Mouse (Mus musculus) neutrophil, adult 5-6 weeks (primary cell): ENCODE results near the gene Rrp7a. TPM values are rescaled to one million over a fixed set of nuclear protein-coding genes. Genes with fewer than 3 reads are reported as not detected.
A peak's percentile ranks its signal among the peaks of the same experiment; 100 is the strongest.

Source experiments
- ATAC-seq: fragments of 151-379, 151-347 bp; 2 replicates; pipeline ENCODE4 v1.8.0; 2017; ENCODE audit warnings: mild to moderate bottlenecking, moderate TSS enrichment; ENCODE audit not compliant: insufficient number of reproducible peaks, poor library complexity, low FRiP score, severe bottlenecking; ENCODE audit errors: extremely low read depth
- total RNA-seq: library from RNA; stranded (forward); fragments of 200-1000 nt; gene quantifications from 2 replicates; pipeline ENCODE4 v1.2.3, GENCODE M21; 2017

Gene Rrp7a
- total RNA-seq = 41.4 and 43.3 TPM in 2 replicates

DNA sequence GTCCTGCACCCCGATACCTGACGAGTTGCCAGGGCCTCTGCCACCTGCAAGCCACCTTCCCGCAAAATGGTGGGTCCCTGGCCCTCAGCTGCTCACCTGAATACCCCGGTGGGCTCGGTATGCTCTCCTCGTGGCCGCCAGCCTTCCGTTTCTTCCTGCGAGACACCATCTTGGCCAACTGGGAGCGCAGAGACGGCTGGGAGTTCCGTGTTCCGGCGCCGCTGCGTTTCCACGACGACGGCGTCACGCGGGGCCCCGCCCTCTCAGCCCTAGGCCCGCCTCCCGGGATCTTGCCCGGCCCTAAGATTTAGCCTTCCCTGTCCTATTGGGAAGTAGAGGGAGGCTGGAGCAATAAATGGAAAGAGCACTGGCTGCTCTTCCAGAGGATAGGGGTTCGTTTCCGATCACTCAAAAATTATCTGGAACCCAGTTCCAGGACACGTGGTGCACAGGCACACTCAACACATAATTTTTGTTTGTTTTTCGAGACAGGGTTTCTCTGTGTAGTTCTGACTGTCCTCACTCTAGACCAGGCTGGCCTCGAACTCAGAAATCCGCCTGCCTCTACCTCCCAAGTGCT, at the start of gene Rrp7a:
Gene Rrp7a, minus strand, starts transcription at position 236 of the 580 bp plus-strand sequence.
- ATAC-seq = peak; percentile 55; the same call in 1 of the 2 replicates

DNA sequence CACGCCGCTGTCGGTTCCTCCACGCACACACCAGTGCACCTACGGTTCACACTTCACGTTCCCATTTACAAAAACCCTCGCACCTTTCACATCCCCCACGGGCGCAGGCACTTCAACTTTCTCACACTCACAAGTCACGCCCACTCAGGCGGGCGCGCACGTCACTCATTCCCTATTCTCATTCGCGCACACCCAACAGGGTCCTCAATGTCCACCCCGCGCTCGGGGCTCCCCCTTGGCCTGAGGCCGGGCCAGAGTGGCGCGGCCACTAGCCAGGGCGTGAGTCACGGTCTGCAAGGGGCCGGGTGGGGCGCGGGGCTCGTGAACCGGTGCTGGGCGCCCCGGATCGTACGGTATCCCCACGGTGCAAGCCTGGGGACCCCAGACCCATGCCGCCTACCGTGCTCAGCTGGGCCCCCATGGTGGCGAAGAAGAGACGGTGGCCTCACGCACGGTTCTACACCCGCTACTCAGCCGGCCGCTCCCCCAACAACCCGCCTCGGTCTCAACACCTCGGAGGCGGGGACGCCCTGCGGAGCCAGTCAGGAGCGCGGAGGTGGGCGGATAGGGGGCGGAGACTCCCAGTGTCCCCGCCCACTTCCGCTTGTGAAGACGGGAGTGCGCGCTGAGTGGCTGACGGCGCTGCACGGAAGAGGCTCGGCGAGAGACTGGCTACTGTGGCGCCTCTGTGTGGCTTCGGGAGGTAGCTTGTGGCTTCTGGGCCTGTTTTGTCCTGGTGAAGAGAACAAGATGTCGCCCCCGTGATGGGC, 49.3 kb upstream of the Rrp7a start:
- peak; percentile 89 for ATAC-seq

DNA sequence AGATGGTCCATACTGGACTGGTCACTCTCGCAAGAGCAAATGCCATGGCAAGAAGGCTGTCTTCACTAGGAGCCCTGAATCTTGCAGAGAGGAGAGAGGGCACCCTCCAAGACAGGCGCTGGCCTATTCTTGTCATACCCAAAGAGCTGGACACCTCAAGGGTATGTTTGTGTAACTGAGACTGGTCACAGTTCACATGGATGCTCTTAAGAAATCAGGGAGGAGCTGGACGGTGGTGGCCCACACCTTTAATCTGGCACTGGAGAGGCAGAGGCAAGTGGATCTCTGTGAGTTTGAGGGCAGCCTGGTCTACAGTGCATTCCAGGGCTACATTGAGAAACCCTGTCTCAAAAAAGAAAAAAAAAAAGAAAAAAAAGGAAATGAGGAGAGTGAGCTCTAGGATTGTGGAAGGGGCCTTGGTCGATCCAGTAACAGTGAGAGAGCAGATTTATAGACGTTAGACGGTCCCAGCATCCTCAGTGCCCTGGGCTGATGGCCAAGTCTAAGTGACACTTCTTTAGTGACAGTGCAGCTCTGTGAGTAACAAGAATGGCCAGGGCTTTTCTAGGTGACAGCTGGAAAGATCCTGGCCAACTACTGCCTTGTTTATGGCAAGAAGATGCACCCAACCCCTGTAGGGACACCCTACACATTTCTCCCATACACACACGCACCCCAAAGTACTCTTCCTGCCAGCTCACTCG, 48.5 kb upstream of the Rrp7a start:
- no peak for ATAC-seq

DNA sequence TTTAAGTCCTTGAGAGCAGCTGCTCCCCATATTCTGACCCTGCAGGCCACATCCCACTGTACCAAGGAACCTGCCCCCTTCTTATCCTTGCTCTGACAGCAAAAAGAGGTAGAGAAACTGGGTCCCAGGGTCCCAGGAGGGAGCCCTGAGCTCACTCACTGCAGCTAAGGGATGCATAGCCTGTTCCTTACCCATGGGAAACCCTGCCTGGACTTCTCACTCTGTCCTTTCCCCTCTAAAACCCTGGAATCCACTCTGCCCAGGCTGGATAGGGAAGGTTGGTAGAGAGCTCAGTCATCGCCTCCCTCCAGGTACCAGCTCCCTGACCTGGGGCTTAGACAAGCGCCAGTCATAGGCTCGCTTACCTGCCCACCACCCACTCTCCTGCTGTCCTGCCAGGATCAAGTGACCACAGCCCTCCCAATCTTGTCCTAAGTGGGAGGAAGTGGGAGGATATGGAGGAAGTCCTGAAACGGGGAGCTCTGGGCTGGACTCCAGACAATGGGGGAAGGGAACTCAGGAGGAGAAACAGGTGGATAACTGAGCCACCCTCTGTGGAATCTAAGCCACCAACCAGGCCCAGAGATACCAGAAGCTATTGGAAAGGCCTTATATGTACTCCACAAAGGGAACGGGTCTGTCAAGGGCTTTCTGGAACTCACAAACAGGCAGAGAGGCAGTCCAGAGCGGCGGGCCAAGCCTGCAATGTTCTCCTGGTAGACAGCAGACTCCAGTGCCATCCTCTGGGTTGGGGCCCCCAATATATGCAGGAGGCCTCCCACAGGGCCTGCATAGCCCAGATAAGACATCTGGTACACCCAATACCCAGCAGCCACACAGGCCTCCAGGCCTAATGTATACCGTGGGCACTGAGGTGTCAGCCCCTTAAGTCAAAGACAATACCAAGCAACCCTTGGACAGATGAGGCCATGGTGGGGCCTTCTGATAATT, 47.4 kb upstream of the Rrp7a start:
- no peak for ATAC-seq

DNA sequence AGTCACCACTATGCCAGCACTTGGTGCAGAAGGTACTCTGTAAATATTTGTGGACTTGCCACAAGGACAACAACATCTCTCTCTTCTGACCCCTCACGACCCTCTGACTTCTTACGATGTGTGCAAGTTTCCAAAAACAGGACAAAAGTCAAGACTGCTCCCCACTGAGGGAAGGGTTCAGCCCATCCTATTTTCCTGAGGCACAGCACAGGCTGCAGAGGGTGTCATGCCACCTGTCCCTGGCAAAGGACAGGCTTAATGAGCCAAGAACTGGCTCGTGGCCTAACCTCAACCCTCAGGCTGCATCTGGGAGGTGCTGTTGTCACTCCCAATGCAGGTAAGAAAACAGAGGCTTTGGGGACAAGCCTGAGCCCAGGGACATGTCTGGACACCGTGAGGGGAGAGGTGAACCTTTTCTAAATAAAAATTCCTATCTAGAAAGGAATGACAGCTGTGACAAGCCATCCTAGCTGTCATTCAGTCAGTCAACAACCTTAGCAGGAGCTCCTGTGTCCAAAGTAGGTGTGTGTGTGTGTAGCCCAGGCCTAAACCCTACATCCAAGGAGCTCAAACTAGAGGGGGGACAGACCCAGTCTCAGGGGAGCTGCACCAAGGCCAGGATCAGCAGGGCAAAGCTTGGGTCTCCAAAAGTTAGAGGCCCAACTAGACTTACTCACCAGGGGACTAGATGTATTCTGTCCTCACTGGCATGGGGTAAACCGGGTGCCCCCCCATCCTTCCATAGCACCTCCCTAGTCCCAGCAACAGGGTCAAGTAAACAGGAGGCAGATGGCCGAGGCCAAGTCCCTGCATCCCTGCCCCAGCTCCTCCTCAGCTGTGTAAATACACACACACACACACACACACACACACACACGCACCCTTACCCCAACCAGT, 46.5 kb upstream of the Rrp7a start:
- ATAC-seq = no peak

DNA sequence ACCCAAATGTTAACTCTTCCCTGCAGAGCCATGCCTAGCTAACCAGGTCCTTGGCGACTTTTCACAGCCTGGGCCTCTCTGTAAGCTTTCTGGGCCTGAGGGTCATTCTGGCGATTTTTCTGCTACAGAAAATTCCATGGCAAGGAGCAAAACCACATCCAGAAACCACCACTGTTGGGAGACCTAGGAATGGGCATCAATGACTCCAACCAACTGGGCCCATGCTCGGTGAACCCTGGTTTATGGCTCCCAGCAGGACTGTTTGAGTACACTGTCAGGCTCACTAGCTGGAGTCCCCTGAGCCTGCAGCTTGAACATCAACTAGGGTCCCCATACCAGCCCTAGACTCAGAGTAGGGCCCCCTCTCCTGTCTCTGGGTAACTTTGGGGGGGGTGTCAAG, 45.7 kb upstream of the Rrp7a start:
- ATAC-seq = no peak

DNA sequence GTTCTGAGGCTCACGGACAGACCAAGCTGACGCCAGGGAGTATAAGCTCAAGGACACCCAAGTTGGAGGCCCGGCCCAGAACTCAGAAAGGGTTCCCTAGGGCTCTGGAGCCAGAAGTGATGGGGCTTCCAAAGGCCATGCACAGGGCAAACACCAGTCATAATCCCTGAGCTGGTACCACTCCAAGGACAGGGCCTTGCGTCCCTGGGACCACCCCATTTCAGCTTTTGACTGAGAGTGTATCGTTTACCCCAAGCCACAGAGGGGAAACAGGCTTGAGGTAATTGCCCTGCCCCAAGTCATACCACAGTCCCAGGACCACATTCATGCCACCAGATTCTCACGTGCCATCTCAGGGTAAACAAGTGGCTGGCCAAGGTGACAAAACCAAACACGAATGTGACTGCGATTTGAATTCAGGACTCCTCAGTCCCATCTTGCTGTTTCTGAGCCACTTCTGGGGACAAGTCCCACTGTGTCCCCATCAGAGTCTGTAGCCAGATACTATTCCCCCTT, 45.0 kb upstream of the Rrp7a start:
- ATAC-seq = no peak

DNA sequence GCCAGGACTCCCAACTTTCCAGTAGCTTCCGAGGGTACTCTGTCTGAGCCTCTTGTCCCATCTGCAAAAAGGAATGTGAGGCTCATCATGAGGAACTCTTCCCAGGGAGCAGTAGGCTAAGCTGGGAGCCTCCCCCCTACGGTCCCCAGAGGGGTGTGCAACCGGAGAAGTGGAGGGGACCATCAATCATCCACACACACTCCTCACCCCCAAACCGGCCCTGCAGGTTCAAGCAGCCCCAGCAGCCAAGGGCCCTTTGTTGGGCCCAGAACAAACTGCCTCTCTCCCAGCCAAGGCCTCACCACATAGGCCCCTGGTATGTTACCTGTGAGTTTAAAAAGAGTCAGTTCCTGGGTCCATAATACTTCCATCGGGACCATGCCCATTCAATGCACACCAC, 44.5 kb upstream of the Rrp7a start:
- ATAC-seq = no peak

DNA sequence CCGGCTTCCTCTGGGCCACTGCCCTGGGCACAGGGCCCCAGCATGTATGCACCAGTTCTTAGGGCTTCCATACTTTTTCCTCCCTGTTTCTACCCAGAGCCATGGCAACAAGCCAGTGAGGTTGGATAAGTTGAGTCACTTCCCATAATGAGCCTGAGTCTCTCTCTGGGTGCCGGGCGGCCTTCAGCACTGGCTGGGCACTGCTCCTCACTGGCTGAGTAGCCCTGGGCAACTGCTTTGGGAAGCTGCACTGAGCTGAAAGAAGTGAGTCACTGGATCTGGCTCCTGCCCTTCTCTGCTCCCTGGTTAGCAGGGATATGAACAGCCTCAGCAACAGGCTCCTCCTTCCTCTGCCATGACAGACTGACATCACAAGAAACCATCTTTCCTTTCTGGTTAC, 44.0 kb upstream of the Rrp7a start:
- no peak for ATAC-seq

DNA sequence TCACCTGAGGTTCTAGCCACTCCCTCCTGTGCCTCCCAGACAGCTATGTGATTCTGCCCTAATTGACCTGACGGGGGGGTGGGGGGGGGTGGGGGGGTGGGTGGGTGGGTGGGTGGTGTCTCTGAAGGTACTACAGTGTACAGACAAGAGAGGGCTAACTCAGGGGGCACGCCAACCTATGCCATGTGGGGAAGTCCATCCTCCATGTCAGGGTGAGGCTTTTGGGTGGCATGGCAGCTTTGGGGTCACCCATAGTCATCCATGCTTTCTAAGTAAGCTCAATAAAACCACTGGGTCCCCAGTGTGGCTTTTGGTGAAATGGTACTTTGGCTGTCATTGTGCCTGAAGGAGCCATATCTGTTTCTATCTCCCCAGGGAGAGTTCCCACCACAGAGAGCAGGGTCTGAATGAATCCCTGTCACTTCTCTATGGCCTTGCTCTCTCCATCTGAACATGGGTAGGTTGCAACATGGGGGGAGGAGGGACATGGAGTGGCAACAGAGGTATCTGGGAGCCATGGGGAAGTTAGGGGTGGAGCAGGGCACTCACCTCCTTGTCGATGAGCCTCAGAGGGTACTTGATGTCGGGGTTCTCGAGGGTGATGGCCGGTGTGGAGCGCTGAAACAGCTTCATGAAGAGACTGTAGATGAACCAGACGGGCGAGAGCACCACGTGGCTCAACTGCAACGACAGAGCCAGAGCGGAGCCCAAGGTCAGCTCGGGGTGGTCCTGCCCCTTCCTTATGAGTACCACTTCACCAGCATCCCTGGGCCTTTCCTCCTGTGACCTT, 43.1 kb upstream of the Rrp7a start:
- no peak for ATAC-seq

DNA sequence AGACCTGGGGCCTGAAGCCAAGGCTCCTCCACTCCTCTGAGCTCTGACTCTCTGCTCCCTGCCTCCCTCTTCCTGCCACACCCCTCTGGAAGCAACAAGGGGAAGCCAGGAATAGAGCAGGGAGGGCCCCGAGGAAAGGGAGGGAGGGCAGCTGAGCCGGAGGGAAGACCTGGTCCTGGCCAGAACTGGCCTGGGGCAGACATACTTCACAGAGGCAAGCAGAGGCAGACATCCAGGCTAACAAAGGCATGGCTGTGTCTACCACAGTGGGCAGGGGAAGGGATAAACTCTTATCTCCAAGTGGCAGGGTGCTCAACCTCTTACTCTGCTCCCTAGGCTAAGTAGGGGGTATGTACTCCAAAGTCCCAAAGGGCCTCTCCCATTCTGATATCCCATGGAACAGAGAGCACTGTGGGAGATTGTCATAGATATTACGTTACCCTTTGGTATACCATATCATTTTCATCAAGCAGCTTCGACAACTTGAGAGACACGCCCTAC, 42.4 kb upstream of the Rrp7a start:
- ATAC-seq = no peak

DNA sequence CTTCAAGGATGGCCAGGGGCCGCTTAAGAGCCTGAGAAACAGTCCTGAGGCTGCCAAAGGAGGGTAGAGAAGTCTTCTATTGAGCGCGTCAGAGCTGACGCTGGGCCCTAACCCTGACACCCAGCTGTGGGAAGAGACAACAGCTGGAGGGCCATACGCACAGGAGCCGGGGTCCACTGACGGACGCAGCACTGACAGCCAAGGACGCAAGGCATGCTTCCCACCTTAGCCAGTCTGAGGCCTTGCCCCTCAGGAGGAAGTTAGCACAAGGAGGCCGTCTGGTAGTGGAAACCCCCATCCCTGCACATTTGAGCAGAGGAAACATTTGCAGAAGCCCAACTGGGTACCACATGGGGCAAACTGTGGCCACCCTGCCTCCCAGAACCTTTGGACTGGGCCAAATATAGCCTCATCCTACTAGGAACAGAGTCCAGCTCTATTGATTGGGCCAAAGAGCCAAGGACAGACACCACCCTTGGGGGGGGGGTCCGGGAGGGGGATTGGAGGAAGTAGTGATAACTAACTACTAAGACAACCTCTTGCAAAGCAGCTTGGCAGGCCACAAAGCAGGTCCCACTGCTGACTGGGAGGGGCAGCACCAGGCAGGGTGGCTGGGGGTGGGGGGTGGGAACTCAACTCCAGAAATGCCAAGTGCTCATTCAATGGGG, 40.4 kb upstream of the Rrp7a start:
- no peak for ATAC-seq

DNA sequence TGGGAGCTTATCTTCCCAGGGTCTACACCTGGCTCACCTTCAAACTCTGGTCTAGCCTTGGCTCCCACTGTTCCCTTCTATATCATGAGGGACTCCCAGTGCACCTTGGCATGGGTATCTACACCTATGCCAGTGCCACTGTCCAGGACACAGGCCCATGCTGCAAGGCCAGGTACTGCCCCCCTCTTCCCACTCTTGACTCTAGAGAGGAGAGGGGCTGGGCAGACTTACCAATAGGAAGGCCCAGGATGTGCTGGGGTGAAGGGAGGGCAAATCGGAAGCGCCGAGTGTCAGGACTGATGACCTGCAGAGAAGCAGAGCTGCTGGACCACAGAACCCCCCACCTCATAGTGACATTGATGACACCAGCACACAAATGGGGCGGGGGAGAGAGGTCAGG, 39.4 kb upstream of the Rrp7a start:
- ATAC-seq = no peak

DNA sequence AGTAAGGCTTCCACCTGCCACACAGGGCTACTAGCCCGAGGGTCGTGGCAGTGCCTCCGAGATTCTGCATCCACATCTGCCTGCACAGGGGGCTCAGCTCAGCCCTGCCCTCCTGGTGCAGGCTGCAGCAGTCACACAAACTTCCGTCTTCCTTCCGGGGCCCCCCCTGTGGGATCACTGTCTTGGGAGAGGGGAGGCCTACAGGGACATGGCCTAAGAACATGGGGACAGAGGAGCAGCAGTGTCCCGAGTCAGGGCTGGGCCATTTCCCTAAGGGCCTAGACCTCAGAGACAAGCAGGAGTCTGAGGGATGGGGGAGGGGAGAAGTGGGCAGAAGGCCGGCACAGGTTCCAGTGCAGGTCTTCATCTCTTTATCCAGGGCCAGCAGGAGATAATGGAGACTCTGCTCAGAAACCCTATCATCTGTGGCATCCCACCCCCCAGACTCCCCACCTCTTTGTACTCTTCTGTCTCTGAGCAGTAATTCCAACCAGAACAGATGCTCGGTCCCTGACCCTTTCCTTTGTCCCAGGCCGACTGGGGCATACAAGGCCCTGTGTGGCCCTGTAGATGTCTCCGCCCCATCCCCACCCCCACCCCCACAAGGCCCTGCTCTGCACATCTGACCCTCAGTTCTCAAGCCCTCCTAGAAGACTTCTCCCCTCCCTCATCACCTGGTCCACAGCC, 38.6 kb upstream of the Rrp7a start:
- no peak for ATAC-seq

DNA sequence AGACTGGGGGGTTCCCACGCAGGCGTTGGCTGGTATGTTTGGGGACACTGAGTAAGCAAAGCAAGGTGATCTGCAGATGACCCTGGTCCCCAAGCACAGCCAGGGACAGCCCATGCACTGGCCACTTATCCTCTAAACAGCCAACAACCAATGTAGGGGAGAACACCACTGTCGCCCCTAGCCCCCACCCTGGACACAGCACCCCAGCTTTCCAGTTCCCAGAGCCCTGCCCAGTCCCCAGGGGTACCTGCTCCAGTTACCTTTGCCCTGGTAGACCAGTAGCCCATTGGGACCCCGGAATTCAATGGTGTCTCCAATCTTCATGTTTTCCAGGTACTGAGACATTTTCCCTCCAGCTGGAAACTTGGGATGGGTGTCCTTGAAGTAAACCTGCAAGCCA, 38.0 kb upstream of the Rrp7a start:
- no peak for ATAC-seq

DNA sequence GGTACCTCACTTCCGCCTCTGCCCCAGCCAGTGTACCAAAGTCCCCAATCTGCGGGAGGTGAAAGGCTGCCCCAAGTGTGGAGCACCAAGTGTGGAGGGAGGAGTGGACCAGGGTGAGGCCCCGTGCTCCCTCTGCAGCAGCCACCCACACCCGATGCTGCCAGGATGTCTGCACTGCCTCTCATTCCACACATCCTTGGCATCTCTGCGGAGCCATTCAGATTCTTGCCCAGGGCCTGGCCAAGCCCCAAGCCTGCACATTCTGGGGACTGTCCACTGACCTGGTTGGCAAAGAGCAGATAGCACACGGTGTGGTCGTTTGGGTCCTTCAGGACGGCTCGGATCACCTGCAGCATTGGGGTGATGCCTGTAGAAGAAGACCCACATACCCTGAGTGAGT, 37.2 kb upstream of the Rrp7a start:
- ATAC-seq = no peak
